Mouse (Mus musculus): Measurements from ENCODE around the gene Stard13.

Stard13 gene

DNA sequence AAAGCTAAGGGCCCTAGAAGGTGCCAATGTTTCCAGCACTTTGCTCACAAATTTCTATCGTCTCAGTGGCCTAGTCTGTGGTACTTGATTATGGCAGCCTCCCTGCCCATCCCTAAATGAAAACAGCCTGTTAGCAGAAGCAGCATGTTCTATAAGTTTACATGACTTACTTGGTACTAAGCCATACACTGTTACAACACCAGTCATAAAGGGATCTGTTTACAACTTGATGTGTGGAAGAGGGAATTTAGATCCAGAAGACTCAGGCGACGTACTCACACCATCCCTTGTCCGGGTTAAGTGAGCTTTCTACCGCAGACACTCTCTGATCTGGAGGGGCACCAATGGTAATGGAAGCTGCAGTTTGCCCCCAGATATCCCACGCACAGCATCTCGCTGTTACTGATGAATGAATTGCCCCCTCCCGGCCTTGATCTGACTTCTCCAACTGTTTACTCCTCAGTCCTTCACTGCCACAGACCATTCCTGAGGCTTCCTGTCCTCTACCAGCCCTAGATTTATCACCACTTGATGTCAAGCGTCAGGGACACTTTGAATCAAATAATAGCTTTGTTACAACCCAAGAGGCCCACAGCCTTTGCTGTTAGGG lies 53.4 kb downstream of the Stard13 start:
- DNase-seq (ENCODE audit: low spot score) = no peak

GRCm38 (mm10) chr5:151177171-151177570 lies 56.5 kb downstream of the Stard13 start:
- DNase-seq (ENCODE audit: low spot score) = no peak

- no peak for DNase-seq (ENCODE audit: low spot score)
These were observed 57.7 kb downstream of the Stard13 start for GRCm38 (mm10) chr5:151175897-151176313.

GRCm38 (mm10) chr5:151174485-151175460 lies 58.9 kb downstream of the Stard13 start:
- no peak for DNase-seq (ENCODE audit: low spot score)

DNA sequence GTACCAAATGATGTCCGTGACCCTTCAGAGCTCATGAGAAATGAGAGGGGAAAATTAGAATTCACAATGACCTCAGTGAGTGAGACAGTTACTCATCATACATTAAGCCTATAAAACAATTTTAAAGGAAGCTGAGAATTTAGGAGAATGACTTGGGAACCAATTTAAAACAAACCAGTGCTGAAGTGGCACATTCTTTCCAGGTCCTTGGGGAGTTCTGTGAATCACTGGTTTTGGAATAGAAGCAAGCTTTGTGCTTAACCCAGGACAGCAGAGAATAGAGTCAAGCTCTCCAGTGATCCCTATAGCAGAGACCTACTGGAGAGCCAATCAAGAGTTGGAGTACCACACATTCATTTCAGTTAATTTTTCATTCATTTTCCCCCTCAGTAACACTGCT lies 59.9 kb downstream of the Stard13 start:
- DNase-seq (ENCODE audit: low spot score) = no peak

GRCm38 (mm10) chr5:151170168-151170750 lies 63.4 kb downstream of the Stard13 start:
- DNase-seq (ENCODE audit: low spot score) = no peak

- DNase-seq (ENCODE audit: low spot score) = no peak
These were observed 65.4 kb downstream of the Stard13 start for GRCm38 (mm10) chr5:151168191-151168590.

GRCm38 (mm10) chr5:151167641-151168040 lies 66.0 kb downstream of the Stard13 start:
- DNase-seq (ENCODE audit: low spot score) = no peak

- DNase-seq (ENCODE audit: low spot score) = no peak
These were observed 67.4 kb downstream of the Stard13 start for GRCm38 (mm10) chr5:151166266-151166665.

DNA sequence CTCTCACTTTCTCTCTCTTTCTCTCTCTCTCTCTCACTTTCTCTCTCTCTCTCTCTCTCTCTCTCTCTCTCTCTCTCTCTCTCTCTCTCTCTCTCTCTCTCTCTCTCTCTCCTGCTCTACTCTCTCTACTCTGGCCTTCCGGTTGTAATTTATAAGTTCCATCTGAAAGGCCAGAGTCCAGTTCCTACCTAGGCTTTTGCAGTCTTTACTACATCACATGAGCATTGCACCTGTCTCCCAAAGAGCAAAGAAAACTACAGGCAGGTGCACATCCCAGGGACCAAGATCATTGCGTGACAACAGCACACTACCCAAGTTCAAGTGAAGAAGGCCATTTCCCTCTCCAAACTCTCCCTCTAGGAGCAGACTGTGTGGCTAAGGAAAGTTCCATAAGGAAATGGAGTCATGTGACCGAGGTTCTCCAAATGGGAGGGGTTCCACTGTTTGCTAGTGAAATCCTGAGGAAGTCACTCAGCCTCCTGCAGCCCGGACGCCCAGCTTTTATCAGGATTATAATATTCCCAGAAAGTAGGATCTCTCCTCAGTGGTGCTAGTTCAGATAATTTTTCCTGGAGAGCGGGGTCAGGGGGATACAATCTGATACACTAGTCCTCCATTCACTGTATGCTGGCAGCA lies 68.1 kb downstream of the Stard13 start:
- no peak for DNase-seq (ENCODE audit: low spot score)

DNA sequence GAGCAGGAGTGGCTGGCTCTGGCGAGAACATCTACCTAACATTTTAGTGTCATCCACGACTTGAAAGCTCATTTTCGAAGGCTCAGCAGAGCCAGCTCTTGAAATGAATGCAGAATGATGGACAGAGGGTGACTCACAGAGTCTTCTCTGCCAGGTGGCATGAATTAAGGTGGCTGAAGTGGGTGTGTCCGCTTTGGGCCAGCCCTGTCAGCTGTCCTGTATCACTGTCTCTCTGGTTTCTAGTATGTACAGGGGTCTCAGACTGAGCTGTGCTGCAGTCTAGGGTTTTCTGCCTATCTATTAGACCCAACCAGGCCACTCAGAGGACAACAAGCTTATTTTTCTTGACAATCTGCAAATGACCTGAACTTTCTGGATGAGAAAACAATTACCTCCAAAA lies 68.8 kb downstream of the Stard13 start:
- no peak for DNase-seq (ENCODE audit: low spot score)

DNA sequence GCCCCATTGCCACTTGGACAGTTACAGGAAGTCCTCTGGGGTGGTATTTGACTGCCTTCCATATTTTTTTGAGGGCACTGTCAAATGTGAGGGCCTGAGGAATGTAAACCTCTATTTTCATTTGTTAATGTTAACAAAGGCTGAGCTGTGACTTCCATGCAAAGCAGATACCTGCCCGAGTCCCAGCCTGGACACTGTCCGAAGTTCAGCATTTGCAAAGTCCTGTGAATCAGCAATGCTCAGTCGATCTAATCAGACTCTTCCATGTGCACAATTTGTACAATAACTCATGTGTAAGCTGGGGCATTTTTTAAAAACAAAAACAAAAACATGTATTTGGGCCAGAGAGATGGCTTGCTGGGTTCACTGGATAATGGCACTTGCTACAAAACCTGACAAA lies 71.0 kb downstream of the Stard13 start:
- DNase-seq (ENCODE audit: low spot score) = no peak

DNA sequence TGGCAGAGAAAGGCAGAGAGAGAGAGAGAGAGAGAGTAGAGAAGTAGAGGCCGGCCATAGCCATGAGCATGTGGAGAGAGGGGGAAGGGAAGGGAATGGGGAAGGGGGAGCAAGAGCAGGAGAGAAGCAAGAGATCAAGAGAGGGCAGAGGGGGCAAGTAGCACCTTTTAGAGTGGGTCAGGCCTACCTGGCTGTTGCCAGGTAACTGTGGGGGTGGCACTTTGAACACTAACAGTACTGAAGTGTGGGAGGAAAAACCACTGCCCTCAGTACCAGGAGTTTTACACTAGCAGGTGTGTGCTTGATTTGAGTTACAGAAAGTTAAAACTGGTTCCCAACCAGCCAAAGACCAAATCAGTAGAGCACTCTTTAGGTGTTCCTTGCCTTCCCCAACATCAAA lies 78.4 kb downstream of the Stard13 start:
- no peak for DNase-seq (ENCODE audit: low spot score)

DNA sequence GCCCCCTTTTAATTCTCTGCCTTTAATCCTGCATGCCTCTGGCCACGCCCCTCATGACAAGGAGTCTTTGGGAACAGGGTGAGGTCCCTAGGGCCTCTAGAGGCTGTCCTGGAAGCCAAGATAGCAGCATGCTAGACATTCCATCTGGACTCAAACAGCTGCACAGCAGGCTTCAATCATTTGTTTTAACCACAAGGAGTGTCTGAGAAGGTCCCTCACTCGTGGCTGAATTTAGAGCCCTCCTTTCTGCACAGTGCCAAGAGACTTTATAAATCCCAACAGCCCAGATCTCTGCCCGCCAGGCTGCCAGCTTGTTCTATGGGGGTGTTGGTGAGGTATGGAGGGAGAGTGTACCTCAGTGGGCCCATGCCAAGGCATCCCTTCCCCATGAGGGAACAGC lies 78.9 kb downstream of the Stard13 start:
- DNase-seq (ENCODE audit: low spot score) = no peak

- DNase-seq (ENCODE audit: low spot score) = no peak
These were observed 79.6 kb downstream of the Stard13 start for GRCm38 (mm10) chr5:151154030-151154429.

DNA sequence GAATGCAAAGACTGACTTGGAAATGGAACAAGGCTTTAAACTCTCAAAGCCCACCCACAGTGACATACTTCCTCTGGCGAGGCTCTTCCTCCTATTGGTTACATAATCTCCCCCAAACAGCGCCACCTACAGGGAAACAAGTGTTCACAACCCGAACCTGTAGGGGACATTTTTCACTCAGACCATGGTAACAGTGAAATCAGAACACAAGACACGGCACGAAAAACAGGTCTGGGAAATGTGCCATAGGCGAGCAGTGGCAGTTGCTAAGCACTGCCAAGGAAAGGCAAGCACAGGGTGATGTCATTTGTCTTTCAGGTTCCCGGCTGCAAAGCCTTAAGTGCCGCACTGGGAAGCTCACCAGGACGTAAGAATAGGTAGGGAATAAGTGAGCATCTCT lies 82.1 kb downstream of the Stard13 start:
- no peak for DNase-seq (ENCODE audit: low spot score)

GRCm38 (mm10) chr5:151149509-151149908 lies 84.1 kb downstream of the Stard13 start:
- no peak for DNase-seq (ENCODE audit: low spot score)

DNA sequence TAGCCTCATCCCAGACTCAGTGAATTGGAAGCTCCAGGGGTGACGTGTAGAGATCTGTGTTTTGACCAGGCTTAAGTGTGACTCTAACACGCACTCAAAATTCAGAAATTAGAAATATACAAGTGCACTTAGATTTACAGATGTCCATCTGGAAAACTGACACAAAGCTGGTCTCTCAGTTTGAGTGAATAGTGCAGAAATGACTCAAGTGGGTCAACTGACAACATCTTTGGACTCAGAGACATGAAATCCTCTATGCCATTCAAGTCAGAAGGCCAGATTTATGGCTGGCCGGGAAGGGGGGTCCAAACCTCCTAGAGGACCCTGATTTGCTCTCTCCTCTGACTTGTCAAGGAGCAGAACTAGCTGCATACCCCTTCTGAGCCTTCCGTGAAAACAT lies 85.6 kb downstream of the Stard13 start:
- DNase-seq (ENCODE audit: low spot score) = no peak

DNA sequence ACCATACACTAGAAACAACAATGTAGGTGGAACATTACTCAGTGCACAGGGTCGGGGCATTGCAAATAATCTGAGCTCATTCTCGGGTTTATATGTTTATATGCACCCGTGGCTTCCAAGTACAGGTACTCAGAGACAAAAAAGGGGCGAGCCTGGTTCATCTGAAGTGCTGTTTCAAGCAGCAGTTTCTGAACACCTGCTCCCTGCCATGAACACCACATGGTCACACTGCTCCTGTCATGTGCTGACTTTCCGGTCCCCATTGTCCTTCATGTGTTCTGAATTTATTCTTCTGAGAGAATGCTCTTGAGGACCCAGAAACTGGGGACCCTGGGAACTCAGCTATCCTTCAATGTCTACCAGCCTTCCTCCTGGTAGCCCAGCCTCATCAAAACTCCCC lies 87.8 kb downstream of the Stard13 start:
- no peak for DNase-seq (ENCODE audit: low spot score)

DNA sequence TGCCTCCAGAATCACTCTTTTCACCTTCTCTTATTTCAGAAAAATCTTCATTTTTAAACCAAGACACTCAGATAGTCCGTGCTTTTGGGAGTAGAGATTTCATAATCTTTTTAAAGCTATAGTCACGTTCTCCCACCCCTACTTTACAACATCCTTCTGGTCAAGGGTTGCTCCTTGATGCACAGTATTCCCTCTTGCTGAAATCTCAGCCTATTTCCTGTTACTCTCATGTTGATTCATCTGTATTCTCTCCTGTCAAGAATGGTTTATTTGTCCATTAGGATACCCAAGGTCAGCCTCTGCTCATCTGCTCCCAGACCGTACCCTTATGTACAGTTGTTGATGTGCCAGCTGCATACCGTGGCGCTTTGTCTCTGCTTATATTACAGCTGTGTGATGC lies 89.7 kb downstream of the Stard13 start:
- no peak for DNase-seq (ENCODE audit: low spot score)

DNA sequence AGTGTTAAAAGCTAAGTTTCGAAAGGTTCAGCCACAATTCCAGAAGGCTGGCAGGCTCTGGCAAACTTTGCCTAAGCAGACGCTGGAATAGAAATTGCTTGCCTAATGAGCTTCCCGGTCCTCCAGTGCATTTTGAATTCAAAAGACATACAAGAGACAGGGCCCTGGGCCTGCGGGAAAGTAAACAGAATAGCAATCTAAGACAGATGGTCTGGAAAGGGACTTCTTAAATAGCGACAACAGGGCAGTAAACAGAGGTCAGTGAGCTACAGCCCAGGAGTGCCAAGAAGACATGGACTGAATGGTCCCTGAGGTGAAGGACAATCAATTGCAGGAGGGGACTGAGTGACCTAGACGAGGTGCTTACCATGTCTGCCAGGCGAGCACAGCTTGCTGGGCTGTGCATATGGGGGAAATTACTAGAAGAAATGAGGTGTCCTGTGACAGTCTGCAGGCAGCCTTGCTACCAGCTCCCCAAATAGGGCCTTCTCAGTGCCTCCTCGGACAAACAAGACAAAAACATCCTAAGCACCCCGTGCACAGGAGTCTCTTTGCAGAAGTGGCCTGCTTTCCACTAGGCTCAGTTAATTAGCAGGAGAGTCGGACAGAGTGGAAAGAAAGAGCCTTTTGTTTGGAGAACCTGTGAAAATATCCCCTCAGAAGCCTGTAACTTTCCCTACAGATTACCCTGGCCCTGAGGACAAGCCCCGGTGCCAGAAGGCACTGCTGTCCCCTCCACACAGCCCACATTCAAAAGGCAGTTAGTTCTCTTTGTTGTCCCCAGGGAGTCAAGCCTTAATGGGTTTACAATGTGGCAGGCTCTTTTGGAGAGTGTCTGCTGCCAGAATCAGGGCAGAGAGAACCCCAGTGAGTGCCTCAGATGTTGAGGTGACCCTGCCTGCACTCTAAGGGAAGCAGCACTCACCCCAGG lies 90.7 kb downstream of the Stard13 start:
- DNase-seq (ENCODE audit: low spot score) = no peak

Data from ovary, postnatal 10 days (tissue).